Mouse (Mus musculus) cerebellum, adult 2 months (tissue): ENCODE measurements around the gene Olfr1111.
"Not testable (repeated sequence)": the region's sequence is repeated elsewhere in the genome, so short reads cannot be mapped to it uniquely, and the experiment has no call there.

Experiments
- CTCF ChIP-seq: fragments of 200-500 bp; IDR thresholded peaks from 2 replicates; pipeline ENCODE4 v1.5.1; 2011; ENCODE audit warnings: low read depth, mild to moderate bottlenecking, control low read depth, low read length, moderate library complexity, borderline replicate concordance; ENCODE audit not compliant: insufficient read depth
- POLR2A ChIP-seq: fragments of 200-500 bp; IDR thresholded peaks from 2 replicates; pipeline ENCODE4 v1.6.1; 2011; ENCODE audit warnings: low read length, control low read depth, borderline replicate concordance; ENCODE audit not compliant: insufficient read depth

GRCm38 (mm10) chr2:87167731-87168130 is 15.3 kb upstream of the Olfr1111 start:
- not testable (repeated sequence) for TF ChIP-seq POLR2A, CTCF
